Mouse (Mus musculus) liver, adult (tissue): Measurements from ENCODE around the gene Olfml2a.

Source experiments
- GATA4 ChIP-seq: IDR thresholded peaks from 2 replicates; pipeline ENCODE4 v1.6.1; 2014; ENCODE audit warnings: mild to moderate bottlenecking, low read length; ENCODE audit not compliant: insufficient replicate concordance

The Olfml2a gene

DNA sequence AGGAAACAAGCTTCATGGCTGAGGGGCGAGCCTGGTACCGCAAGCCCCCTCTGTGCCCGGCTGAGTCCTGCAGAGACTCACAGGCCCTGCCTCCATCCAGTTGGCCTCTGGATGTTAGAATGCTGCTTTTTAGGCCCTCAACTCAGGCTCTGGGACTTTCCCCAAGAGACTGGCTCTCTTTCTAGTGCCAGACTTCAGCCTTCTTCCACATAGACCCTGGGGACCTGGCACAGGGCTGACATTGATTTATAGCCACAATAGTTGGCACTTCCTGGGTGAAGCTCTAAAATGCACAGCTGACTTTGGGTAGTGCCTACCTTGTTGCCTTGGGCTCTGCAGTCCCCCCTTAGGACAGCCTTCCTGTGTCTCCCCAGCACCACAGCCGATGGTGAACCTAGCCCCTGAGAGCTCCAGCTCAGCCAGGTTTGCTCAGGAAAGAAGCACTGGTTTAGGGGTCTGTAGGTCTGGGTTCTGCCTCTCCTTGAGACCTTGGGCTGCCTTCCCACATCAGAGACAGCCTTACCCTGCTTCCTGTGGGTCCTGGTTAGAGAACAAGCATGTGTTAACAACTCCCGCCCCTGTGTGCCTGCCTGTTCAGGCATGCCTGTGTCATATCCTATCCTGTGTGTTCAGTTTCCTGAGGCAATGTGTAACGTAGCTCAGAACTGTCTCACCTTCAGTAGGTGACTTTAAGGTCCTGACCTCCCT, 56.2 kb downstream of the Olfml2a start:
- no peak for TF ChIP-seq GATA4

DNA sequence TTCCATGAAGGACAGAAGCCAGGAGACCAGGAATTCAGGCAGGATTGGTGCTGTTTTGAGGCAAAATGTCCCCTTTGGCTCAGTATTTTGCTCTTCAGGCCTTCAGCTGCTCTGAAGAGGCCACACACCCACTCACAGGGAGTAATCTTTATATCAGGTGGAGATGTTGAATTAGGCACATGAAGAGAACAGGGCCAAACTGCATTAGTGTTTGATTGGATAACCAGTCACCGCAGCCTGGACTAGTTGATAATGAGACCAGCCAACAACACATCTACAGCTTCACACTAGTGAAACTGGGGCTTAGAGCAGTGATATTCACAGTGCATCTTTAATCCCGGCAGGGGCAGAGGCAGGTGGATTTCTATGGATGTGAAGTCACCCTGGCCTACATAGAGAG, 57.2 kb downstream of the Olfml2a start:
- TF ChIP-seq GATA4 = no peak

DNA sequence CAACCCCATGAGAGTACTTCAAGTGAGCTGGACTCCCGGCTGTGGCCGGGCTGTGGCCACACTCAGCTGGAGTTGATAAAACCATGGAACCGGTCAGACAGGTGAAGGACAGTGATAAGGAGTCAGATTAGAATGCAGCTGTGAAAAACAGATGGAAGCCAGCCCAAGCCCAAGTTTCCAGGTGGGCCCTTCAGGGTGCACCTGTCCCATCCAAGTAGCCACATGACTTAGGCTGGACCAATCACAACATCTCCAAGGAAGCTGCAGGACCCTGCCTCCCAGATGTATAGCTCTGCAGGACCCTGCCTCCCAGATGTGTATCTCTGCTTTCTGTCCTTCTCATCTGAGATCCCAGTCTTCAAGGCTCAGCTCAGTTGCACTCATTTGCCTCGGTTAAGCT, 60.2 kb downstream of the Olfml2a start:
- no peak for TF ChIP-seq GATA4

DNA sequence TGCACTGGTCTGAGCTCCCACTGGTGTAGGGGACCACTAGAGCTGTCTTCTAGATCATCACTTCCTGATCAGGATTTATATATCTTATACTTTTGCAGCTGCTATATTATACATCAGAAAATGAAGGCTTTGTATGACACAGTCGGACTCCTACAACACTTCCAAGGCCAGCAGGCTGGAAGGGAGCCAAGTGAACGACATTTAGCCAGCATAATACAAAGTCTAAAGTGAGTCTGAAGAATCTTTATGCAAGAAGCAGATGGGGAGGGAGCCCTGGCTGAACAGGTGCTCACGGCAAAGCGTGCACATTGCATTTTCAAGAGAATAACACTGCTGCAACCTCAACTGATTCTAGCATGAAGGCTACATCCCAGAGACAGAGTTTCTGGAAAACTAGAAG, 60.7 kb downstream of the Olfml2a start:
- TF ChIP-seq GATA4 = no peak

DNA sequence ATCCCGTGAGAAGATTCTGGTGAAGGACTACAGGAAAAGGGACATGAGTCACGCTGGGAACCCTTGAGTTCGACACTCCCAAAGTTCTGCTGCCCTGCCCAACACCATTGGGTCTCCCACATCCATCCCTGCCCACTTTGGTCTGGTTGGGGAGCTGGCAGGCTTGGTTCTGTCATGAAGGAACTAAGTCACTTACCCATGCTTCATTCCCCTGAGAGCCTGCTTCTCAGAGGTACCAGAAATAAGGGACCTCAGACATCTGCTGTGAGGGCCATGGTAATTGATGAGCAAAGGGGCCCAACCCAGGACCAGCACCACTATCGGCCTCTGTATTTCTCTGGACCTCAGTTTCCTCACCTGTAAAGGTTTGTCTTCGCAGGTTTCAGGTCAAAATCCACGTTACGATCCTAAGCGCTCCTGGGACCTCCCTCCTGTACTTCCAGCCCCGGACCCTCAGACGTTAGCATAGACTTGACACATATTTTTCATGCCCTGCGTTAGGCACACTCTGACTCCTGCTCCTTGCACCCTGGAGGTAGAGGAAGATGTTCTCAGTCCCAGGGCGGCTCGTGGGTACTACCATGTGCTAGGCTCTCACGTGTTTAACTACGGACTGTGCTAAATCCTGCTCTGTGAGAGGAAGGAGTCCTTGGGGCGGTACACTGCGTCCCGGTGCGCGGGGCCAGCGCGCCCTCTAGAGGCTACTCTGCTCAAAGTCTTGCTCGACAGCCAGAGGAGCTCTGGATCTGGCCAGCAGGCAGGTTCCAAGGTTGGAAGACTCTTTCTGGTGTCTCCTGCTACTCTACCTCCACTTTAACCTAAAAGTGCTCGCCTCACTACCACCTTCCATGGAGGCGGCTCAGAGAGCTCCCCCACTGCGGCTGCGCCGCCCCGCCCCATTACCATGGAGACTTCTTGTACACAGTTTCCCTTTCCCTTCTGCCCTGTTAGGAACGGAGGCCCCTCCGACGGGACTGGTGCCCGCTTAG, 65.9 kb downstream of the Olfml2a start, which contains the start of gene Wdr38:
TSS of gene Wdr38 (plus strand) at position 91 of the 989 bp plus-strand sequence.
- no peak for TF ChIP-seq GATA4

- TF ChIP-seq GATA4 = no peak
Measured at GRCm38 (mm10) chr2:38999381-38999780, 67.6 kb downstream of the Olfml2a start.

GRCm38 (mm10) chr2:38999910-39000586, 68.3 kb downstream of the Olfml2a start:
- TF ChIP-seq GATA4 = no peak

DNA sequence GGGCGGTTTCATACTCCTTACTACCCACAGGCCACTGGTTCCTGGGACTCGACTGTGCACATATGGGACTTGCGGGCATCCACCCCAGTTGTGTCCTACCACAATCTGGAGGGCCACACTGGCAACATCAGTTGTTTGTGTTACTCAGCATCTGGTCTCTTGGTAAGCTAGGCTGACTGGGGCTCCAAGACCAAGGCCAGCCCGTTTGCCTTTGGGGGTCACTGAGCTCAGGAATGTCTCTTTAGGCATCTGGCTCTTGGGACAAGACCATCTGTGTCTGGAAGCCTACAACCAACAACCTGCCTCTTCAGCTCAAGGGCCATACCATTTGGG, 68.8 kb downstream of the Olfml2a start:
- TF ChIP-seq GATA4 = no peak

DNA sequence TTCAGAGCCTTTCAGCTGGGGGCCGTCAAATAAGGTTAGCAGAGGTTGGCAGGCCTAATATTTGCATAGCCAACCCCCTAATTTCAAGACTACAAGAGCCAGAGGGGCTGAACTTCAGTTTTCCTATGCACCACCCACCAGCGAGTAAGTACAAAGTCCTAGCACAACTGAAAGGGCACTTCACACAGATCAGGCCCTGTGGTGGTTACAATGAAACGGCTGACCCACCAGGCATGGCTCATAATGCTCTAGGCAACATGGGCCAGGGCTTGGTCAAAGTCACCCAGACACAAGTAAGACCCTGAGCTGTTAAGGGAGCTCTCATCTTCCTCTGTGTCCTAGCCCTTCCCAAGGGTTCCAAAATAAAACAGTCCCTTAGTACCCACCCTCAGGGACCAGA, 70.1 kb downstream of the Olfml2a start:
- TF ChIP-seq GATA4 = no peak

GRCm38 (mm10) chr2:39003106-39003505, 71.3 kb downstream of the Olfml2a start:
- TF ChIP-seq GATA4 = no peak

DNA sequence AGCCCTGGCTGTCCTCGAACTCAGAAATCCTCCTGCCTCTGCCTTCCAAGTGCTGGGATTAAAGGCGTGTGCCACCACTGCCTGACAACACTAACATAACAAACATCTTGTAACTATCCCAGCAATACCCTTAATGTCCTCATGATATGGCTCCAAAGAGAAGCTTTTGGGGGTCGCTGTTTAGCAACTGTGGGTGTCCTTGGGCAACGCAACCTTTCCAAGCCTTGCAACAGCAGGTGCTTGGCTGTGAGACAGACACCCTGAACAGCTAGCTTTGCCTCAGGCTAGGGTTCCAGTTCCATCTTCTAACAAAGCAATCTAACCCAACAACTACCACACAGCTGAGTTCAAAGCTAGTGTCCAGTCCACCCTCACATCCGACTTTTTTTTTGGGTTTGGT, 71.7 kb downstream of the Olfml2a start:
- no peak for TF ChIP-seq GATA4

DNA sequence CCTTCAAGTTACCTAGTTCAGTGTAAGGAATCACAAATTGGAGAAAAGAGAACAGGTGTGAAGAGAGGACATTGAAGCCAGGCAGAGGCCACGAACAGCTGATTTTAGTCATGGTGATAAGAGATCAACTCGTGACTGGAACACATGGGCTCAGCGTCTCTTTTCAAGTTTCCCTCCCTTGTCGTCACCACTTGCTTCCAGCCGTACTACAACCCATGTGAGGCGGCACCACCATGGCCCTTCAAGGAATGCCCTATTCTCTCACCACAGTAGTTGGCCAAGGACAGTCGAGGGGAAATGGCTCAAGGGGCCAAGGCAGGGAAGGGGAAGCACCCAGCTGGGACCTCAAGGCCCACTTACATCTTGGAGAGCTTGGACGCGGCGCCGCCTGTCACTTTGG, 72.6 kb downstream of the Olfml2a start:
- TF ChIP-seq GATA4 = no peak

GRCm38 (mm10) chr2:39004880-39005435, 73.2 kb downstream of the Olfml2a start, which contains the start of gene Arpc5l:
Gene Arpc5l, plus strand, starts transcription at chr2:39005348.
- TF ChIP-seq GATA4 = no peak; the same call in 1 of the 2 replicates

- no peak for TF ChIP-seq GATA4
Measured at GRCm38 (mm10) chr2:39005574-39006079, 73.8 kb downstream of the Olfml2a start, which contains the start of gene Rpl35. Gene Rpl35, minus strand, starts transcription at chr2:39005624.
